Mouse (Mus musculus): ENCODE measurements around the gene Sox5.

- no peak for TF ChIP-seq POLR2A (IDR thresholded peaks at IDR 0.05; ENCODE audit: low read depth, low read length)
- no peak for TF ChIP-seq CTCF (IDR thresholded peaks at IDR 0.05; ENCODE audit: extremely low read depth, insufficient read depth, insufficient read length, insufficient replicate concordance)
Observed at GRCm38 (mm10) chr6:144443681-144444080, 338.1 kb downstream of the Sox5 start.

Measured in spleen, adult 2 months (tissue).